Mouse (Mus musculus) spleen, postnatal 14 days (tissue): ENCODE data around the gene Pramef25.
"Not testable (repeated sequence)": the region's sequence is repeated elsewhere in the genome, so short reads cannot be mapped to it uniquely, and the experiment has no call there.

ENCODE experiments used
- DNase-seq, 2 experiments: peaks; one replicate each; pipeline ENCODE4 v3.0.0; 2021 to 2022; ENCODE audit warnings: low spot score in 2 of 2

The Pramef25 gene

DNA sequence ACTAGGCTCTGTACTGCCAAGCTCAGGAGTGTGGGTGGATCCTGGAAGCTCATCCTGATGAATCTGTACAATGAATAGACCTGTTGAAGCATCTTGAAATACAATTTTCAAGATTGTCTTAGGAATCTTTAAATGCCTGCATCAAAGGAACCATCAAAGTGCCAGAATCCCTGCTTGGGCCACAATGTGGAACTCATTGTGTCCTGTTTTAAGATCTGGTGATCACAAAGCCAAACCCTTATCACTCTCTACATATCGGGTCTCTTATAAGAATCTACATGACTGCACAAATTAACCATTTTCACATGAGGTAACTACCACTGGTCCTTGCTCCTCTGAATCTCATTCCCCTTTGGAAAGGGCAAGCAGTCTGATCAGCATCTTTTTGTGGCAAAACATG, at the start of gene Pramef25:
Gene Pramef25 (minus strand): TSS at position 101 of the 400 bp plus-strand sequence.
- DNase-seq: not testable (repeated sequence)

GRCm38 (mm10) chr4:143994269-143994668, 43.5 kb upstream of the Pramef25 start, which contains the start of gene Pramef17:
Gene Pramef17, minus strand, starts transcription at chr4:143994369.
- not testable (repeated sequence) for DNase-seq

GRCm38 (mm10) chr4:143988126-143988525, 37.3 kb upstream of the Pramef25 start:
- peak; percentile 45 to 57 for DNase-seq

- DNase-seq: peak; percentile 8 to 35
Measured at GRCm38 (mm10) chr4:143987475-143987941, 36.7 kb upstream of the Pramef25 start.

DNA sequence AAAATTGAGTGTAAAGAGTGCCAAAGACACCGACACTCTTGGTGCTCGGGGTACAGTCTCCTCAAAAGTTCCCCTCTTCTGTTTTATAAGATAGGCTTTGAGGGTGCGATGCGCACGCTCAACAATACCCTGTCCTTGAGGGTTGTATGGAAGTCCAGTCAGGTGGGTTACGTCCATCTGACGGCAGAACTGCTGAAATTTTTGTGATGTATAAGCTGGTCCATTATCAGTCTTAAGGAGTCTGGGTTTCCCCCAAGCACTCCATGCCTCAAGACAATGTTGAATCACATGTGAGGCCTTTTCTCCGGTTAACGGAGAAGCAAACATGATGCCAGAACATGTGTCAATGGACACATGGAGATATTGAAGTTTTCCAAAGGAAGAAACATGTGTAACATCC, 34.9 kb upstream of the Pramef25 start:
- peak; percentile 6 to 17 for DNase-seq

GRCm38 (mm10) chr4:143985165-143985564, 34.3 kb upstream of the Pramef25 start:
- peak in 1 of 2 experiments; percentile 1 for DNase-seq

DNA sequence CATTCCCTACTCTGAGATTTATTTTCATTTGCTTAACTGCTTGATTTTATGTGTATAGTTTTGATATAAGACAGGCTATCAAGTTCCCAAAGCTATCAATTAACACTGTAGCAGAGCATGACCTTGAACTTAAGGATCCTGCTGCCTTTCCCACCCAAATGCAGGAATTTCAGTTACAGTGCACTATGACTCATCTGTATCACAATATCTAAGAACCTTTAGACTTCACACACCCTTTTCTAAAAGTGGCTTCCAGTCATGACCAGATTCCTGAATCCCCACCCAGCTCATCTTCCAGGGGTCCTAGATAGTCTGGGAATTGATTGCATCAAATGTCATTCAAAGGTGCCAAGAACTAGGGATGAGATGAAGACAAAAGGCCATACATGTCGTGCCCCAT, 32.6 kb upstream of the Pramef25 start:
- DNase-seq: not testable (repeated sequence)

- not testable (repeated sequence) for DNase-seq
Measured at GRCm38 (mm10) chr4:143966850-143967249, 16.0 kb upstream of the Pramef25 start, which contains the start of gene Gm13101. Gene Gm13101, minus strand, starts transcription at chr4:143966950.

DNA sequence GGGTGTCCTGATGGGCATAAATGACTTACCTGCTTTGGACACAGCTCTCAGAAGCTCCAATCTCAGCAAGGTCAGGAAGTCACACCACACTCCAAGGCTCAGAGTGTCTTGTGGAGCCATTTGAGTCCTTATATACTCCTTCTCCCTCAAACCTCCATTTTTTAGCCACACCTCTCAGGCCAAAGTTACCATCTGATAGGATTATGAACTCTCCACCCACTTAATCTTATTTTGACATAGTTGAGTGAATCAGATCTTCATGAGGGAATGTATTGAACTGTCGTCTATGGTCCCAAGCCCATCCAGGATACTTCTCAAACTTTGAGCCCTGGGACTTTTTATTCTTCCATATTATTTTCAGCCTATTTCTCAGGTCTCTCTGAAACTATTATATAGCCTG, 50.5 kb downstream of the Pramef25 start, which contains the start of gene Pramef6:
Gene Pramef6 (minus strand): TSS at position 101 of the 400 bp plus-strand sequence.
- DNase-seq: not testable (repeated sequence)
